Mouse (Mus musculus): ENCODE results near the gene Fbf1. TPM values are rescaled to one million over a fixed set of nuclear protein-coding genes. Genes with fewer than 3 reads are reported as not detected.

Gene Fbf1
- polyA plus RNA-seq, 1 experiment from 2014 or later: 78.4 TPM

GRCm38 (mm10) chr11:116198639-116199531, 30.9 kb upstream of the Fbf1 start, which contains the start of the genes Ten1 and Acox1:
TSS of gene Ten1 (plus strand) at chr11:116198855.
TSS of gene Acox1 (minus strand) at chr11:116199045.
- Histone ChIP-seq H3K9me3 (no peaks in the 10 kb centered on the region), H3K4me2 (peak within 1 kb of the TSS; percentile 58), H3K36me3 (replicated peaks) (0 out of 2 replicates have a peak, but pooled peaks cover 3% of the 10 kb centered on the region), H3K4me1 (peaks cover 31% of the 10 kb centered on the region), H3K4me3 (peak within 1 kb of the TSS; percentile 86), H3K27me3 (replicated peaks) (no peaks in the 10 kb centered on the region), H3K27ac (peak within 1 kb of the TSS; percentile 100), H3K9ac (peak within 1 kb of the TSS; percentile 91)
- under 1% methylated on average over 62 of the region's 62 CpGs for WGBS
- ATAC-seq (replicated peaks): peak; percentile 99

GRCm38 (mm10) chr11:116198132-116198531, 30.2 kb upstream of the Fbf1 start:
- H3K4me1 ChIP-seq: peaks cover 31% of the 10 kb centered on the region
- H3K4me3 ChIP-seq: peak overlapping the region; percentile 86
- peak overlapping the region; percentile 58 for H3K4me2 ChIP-seq
- peak overlapping the region; percentile 91 for H3K9ac ChIP-seq
- H3K27ac ChIP-seq: peak overlapping the region; percentile 100
- H3K27me3 ChIP-seq (replicated peaks): no peaks in the 10 kb centered on the region
- no peak for ATAC-seq (replicated peaks)
- 0 out of 2 replicates have a peak, but pooled peaks cover 3% of the 10 kb centered on the region for H3K36me3 ChIP-seq (replicated peaks)
- WGBS: 21% methylated on average over 13 of the region's 13 CpGs
- no peaks in the 10 kb centered on the region for H3K9me3 ChIP-seq

- 0 out of 2 replicates have a peak, but pooled peaks cover 3% of the 10 kb centered on the region for H3K36me3 ChIP-seq (replicated peaks)
- no peaks in the 10 kb centered on the region for H3K9me3 ChIP-seq
- peak overlapping the region; percentile 86 for H3K4me3 ChIP-seq
- 90% methylated on average over 6 of the region's 6 CpGs for WGBS
- no peak for ATAC-seq (replicated peaks)
- H3K27ac ChIP-seq: no peak overlapping the region
- peak overlapping the region; percentile 58 for H3K4me2 ChIP-seq
- H3K9ac ChIP-seq: no peak overlapping the region; the same call in 1 of the 2 replicates
- no peaks in the 10 kb centered on the region for H3K27me3 ChIP-seq (replicated peaks)
- H3K4me1 ChIP-seq: peaks cover 31% of the 10 kb centered on the region
Measured at GRCm38 (mm10) chr11:116197584-116197906, 29.6 kb upstream of the Fbf1 start.

GRCm38 (mm10) chr11:116196866-116197583, 29.1 kb upstream of the Fbf1 start:
- WGBS: 95% methylated on average over 18 of the region's 18 CpGs
- no peaks in the 10 kb centered on the region for H3K27me3 ChIP-seq (replicated peaks)
- ATAC-seq (replicated peaks): no peak
- peaks cover 31% of the 10 kb centered on the region for H3K4me1 ChIP-seq
- H3K27ac ChIP-seq: no peak overlapping the region
- H3K4me3 ChIP-seq: 0 out of 2 replicates have a peak overlapping the region, but pooled peaks have one; percentile 86
- no peaks in the 10 kb centered on the region for H3K9me3 ChIP-seq
- no peak overlapping the region for H3K9ac ChIP-seq
- H3K4me2 ChIP-seq: peak overlapping the region; percentile 58
- H3K36me3 ChIP-seq (replicated peaks): 0 out of 2 replicates have a peak, but pooled peaks cover 3% of the 10 kb centered on the region

GRCm38 (mm10) chr11:116196336-116196735, 28.4 kb upstream of the Fbf1 start:
- no peak overlapping the region for H3K4me3 ChIP-seq
- no peak overlapping the region for H3K27ac ChIP-seq
- ATAC-seq (replicated peaks): no peak
- no peaks in the 10 kb centered on the region for H3K9me3 ChIP-seq
- WGBS: 88% methylated on average over 3 of the region's 3 CpGs
- no peaks in the 10 kb centered on the region for H3K27me3 ChIP-seq (replicated peaks)
- H3K36me3 ChIP-seq (replicated peaks): peaks cover 3% of the 10 kb centered on the region; the same call in 1 of the 2 replicates
- peaks cover 31% of the 10 kb centered on the region for H3K4me1 ChIP-seq
- no peak overlapping the region for H3K9ac ChIP-seq
- H3K4me2 ChIP-seq: no peak overlapping the region

GRCm38 (mm10) chr11:116195252-116195651, 27.3 kb upstream of the Fbf1 start:
- H3K9me3 ChIP-seq: no peaks in the 10 kb centered on the region
- no peak overlapping the region for H3K27ac ChIP-seq
- no peaks in the 10 kb centered on the region for H3K27me3 ChIP-seq (replicated peaks)
- no peak overlapping the region for H3K4me3 ChIP-seq
- H3K36me3 ChIP-seq (replicated peaks): peaks cover 7% of the 10 kb centered on the region; the same call in 1 of the 2 replicates
- H3K4me2 ChIP-seq: no peak overlapping the region
- H3K9ac ChIP-seq: no peak overlapping the region
- H3K4me1 ChIP-seq: peaks cover 31% of the 10 kb centered on the region
- ATAC-seq (replicated peaks): no peak
- WGBS: 77% methylated on average over 5 of the region's 5 CpGs

GRCm38 (mm10) chr11:116194619-116195018, 26.7 kb upstream of the Fbf1 start:
- H3K4me1 ChIP-seq: peaks cover 29% of the 10 kb centered on the region
- H3K27me3 ChIP-seq (replicated peaks): no peaks in the 10 kb centered on the region
- peaks cover 7% of the 10 kb centered on the region; the same call in 1 of the 2 replicates for H3K36me3 ChIP-seq (replicated peaks)
- no peak overlapping the region for H3K27ac ChIP-seq
- WGBS: 96% methylated on average over 8 of the region's 8 CpGs
- H3K4me3 ChIP-seq: no peak overlapping the region
- no peak for ATAC-seq (replicated peaks)
- H3K4me2 ChIP-seq: no peak overlapping the region
- H3K9ac ChIP-seq: no peak overlapping the region
- H3K9me3 ChIP-seq: no peaks in the 10 kb centered on the region

GRCm38 (mm10) chr11:116187226-116187930, 19.4 kb upstream of the Fbf1 start:
- ATAC-seq (replicated peaks): no peak
- Histone ChIP-seq H3K27me3 (replicated peaks) (no peaks in the 10 kb centered on the region), H3K9me3 (no peaks in the 10 kb centered on the region), H3K9ac (no peak overlapping the region), H3K36me3 (replicated peaks) (peaks cover 17% of the 10 kb centered on the region), H3K4me2 (no peak overlapping the region), H3K27ac (no peak overlapping the region; the same call in 1 of the 2 replicates), H3K4me1 (peaks cover 8% of the 10 kb centered on the region; the same call in 1 of the 2 replicates), H3K4me3 (no peak overlapping the region)
- WGBS: 33% methylated on average over 11 of the region's 11 CpGs

- Histone ChIP-seq H3K27me3 (replicated peaks) (no peaks in the 10 kb centered on the region), H3K36me3 (replicated peaks) (peaks cover 24% of the 10 kb centered on the region), H3K9me3 (no peaks in the 10 kb centered on the region), H3K4me1 (peaks cover 8% of the 10 kb centered on the region; the same call in 1 of the 2 replicates), H3K4me3 (no peak overlapping the region), H3K4me2 (no peak overlapping the region), H3K27ac (peak overlapping the region; percentile 35; the same call in 1 of the 2 replicates), H3K9ac (no peak overlapping the region)
- WGBS: 85% methylated on average over 11 of the region's 11 CpGs
- ATAC-seq (replicated peaks): no peak
Measured at GRCm38 (mm10) chr11:116186360-116186759, 18.4 kb upstream of the Fbf1 start.

GRCm38 (mm10) chr11:116185836-116186235, 17.9 kb upstream of the Fbf1 start:
- Histone ChIP-seq H3K4me1 (peaks cover 8% of the 10 kb centered on the region; the same call in 1 of the 2 replicates), H3K9me3 (no peaks in the 10 kb centered on the region), H3K27me3 (replicated peaks) (no peaks in the 10 kb centered on the region), H3K27ac (peak overlapping the region; percentile 35; the same call in 1 of the 2 replicates), H3K4me3 (no peak overlapping the region), H3K4me2 (no peak overlapping the region), H3K9ac (no peak overlapping the region), H3K36me3 (replicated peaks) (peaks cover 20% of the 10 kb centered on the region)
- ATAC-seq (replicated peaks): no peak
- 87% methylated on average over 3 of the region's 3 CpGs for WGBS

- H3K9me3 ChIP-seq: no peaks in the 10 kb centered on the region
- H3K4me3 ChIP-seq: no peak overlapping the region
- no peaks in the 10 kb centered on the region for H3K27me3 ChIP-seq (replicated peaks)
- H3K4me1 ChIP-seq: no peaks in the 10 kb centered on the region
- H3K9ac ChIP-seq: no peak overlapping the region
- peaks cover 54% of the 10 kb centered on the region for H3K36me3 ChIP-seq (replicated peaks)
- WGBS: 90% methylated on average over 20 of the region's 20 CpGs
- H3K4me2 ChIP-seq: no peak overlapping the region
- no peak overlapping the region for H3K27ac ChIP-seq
- ATAC-seq (replicated peaks): no peak
Measured at GRCm38 (mm10) chr11:116178411-116179121, 10.6 kb upstream of the Fbf1 start.

Measured in midbrain, embryonic 15.5 days (tissue).